Mouse (Mus musculus): Measurements from ENCODE around the gene Gm45194.

- TF ChIP-seq POLR2A (IDR thresholded peaks at IDR 0.05; ENCODE audit: low read depth, low read length) (no peak), CTCF (IDR thresholded peaks at IDR 0.05; ENCODE audit: extremely low read depth, insufficient read length, insufficient replicate concordance, low read depth, low read length) (no peak)
Observed at GRCm38 (mm10) chrX:112238749-112239148, 347.6 kb downstream of the Gm45194 start, which contains the start of gene 4933403O08Rik.
